Mouse (Mus musculus): ENCODE data around the gene Rgs9.

DNA sequence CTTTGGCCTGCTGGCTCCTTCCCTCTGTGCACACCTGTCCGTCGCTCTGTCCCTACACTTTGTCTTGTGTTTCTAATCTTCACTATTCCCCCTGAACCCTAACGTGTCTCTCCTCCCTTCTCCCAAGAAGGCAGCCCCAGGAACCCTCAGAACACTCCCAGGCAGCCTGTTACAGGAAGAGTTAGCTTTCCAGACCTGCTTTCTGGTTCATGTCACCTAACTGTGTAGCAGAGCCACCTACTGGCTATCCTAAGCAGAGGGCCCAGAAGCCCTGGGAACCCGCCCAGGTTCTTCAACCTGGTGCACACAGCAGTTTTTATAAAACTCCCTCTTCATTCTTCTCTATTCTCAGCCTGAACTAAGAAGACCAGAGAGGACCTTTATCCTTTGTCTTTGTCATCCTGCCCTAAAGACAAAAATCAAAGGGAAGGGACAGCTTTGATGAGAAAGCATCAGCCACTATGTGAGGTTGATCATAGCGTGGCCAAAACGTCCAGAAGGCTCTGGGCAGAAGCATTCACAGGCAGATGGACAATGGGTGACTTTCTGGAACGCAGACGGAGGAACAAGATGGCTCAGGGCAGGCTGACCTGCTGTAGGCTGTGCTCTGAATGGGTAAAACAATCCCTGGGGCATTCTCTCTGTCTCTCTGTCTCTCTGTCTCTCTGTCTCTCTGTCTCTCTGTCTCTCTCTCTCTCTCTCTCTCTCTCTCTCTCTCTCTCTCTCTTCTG is 119.0 kb downstream of the Rgs9 start:
- no peak for TF ChIP-seq CTCF (IDR thresholded peaks at IDR 0.05; ENCODE audit: borderline replicate concordance, control insufficient read depth, extremely low read depth, insufficient read depth, low read length, poor library complexity)
- TF ChIP-seq POLR2A (IDR thresholded peaks at IDR 0.05; ENCODE audit: control insufficient read depth, extremely low read depth, insufficient read depth, low read length, poor library complexity), result no peak

All from thymus, adult 2 months (tissue).